Comparison of ENCODE assay signal across 11 mouse cellular contexts in genomic region chr2:31150762-31151161, GRCm38 (mm10). TPM values are rescaled to one million over a fixed set of nuclear protein-coding genes. Genes with fewer than 3 reads are reported as not detected.
DNase-seq lines count a peak whose midpoint lies in the region; ATAC-seq and TF ChIP-seq lines count a peak whose summit lies in the region.
"Had no signal": no experiment of that assay in that cellular context is flagged by ENCODE, and none has a peak within 500 bp of the region (broad histone marks: within the 10 kb centered on the region; RNA-seq: fewer than 3 reads in every experiment).

No protein-coding gene starts in this region.

- ATAC-seq in hindbrain, postnatal 0 days = no peak

- H3K9me3 ChIP-seq in hindbrain, postnatal 0 days (ENCODE audit: low read length) = no peaks in the 10 kb centered on the region
- H3K9me3 ChIP-seq in hindbrain, embryonic 10.5 days = no peaks in the 10 kb centered on the region
- H3K9me3 ChIP-seq: heart, embryonic 13.5 days had no signal

- no peak for DNase-seq in hindbrain, postnatal 0 days (ENCODE audit: low spot score)
- no peak for DNase-seq in hindbrain, embryonic 10.5 days (ENCODE audit: low spot score)
- DNase-seq in thymus, postnatal 0 days (ENCODE audit: low spot score) = peak; percentile 56
- no peak for DNase-seq in thymus, adult 18-20 months
- peak; percentile 44 for DNase-seq in c-Kit-positive CD71-positive TER-119-positive erythroid progenitor cells, embryonic 14.5 days (ENCODE audit: low spot score)
- no peak for DNase-seq in testis, postnatal 10 days (ENCODE audit: low spot score)
- DNase-seq in heart, postnatal 36 days = no peak
- DNase-seq in lung, postnatal 4 days = no peak
- DNase-seq: adrenal gland, adult 2 months; right cerebral cortex, postnatal 14 days had no signal

- peak; percentile 42; the same call in 1 of the 2 replicates for TF ChIP-seq CTCF in hindbrain, postnatal 0 days (IDR thresholded peaks at IDR 0.05; ENCODE audit: low read depth)

- H3K4me2 ChIP-seq in hindbrain, postnatal 0 days (ENCODE audit: low read depth, low read length) = peak overlapping the region; percentile 75; the same call in 1 of the 2 replicates

- peaks cover 8% of the 10 kb centered on the region; the same call in 1 of the 2 replicates for H3K36me3 ChIP-seq in hindbrain, postnatal 0 days (ENCODE audit: insufficient read depth, low read length)
- H3K36me3 ChIP-seq in hindbrain, embryonic 10.5 days = peaks cover 41% of the 10 kb centered on the region

- no peak overlapping the region for H3K27ac ChIP-seq in hindbrain, postnatal 0 days
- H3K27ac ChIP-seq in hindbrain, embryonic 10.5 days = no peak overlapping the region
- H3K27ac ChIP-seq: heart, embryonic 13.5 days had no signal

- peaks cover 17% of the 10 kb centered on the region for H3K4me1 ChIP-seq in hindbrain, postnatal 0 days (ENCODE audit: insufficient read depth, low read length)
- peaks cover 29% of the 10 kb centered on the region for H3K4me1 ChIP-seq in hindbrain, embryonic 10.5 days (replicated peaks)

- no peaks in the 10 kb centered on the region for H3K27me3 ChIP-seq in hindbrain, postnatal 0 days (ENCODE audit: insufficient read depth, low read length)
- H3K27me3 ChIP-seq in hindbrain, embryonic 10.5 days (ENCODE audit: insufficient read depth, poor library complexity, severe bottlenecking) = no peaks in the 10 kb centered on the region
- H3K27me3 ChIP-seq: heart, embryonic 13.5 days had no signal

- no peak overlapping the region for H3K9ac ChIP-seq in hindbrain, postnatal 0 days (replicated peaks; ENCODE audit: low read length)

- intact Hi-C loops in heart, postnatal 36 days (cut with DNase I) = loop anchor here (2.0 kb wide), 1 partner anchor 126 kb away; no protein-coding TSS in a partner anchor

- H3K4me3 ChIP-seq in hindbrain, postnatal 0 days (ENCODE audit: low read length) = no peak overlapping the region
- no peak overlapping the region for H3K4me3 ChIP-seq in hindbrain, embryonic 10.5 days

RNA-seq across cellular contexts. Expression of gene Gpr107, which starts 1.4 kb away (rescaled TPM):
- 49.3 and 52.9 TPM in 2 replicates for total RNA-seq in hindbrain, postnatal 0 days (2014; rRNA removed)
- 28.2 and 31.9 TPM in 2 replicates for polyA plus RNA-seq in hindbrain, postnatal 0 days (2015; fragmentation: Nextera tagmentation; extraction: Ambion mirVana)
- polyA plus RNA-seq in hindbrain, embryonic 10.5 days (2016; fragmentation: Nextera tagmentation; extraction: Ambion mirVana) = 35.1 and 35.5 TPM in 2 replicates
- 21.7 and 24.1 TPM in 2 replicates for polyA plus RNA-seq in thymus, postnatal 0 days (2015; fragmentation: Nextera tagmentation; extraction: Ambion mirVana)
- total RNA-seq in heart, postnatal 36 days (2021) = 10 to 100 TPM; 30.3 to 38.7 TPM

RNA-seq across cellular contexts. Expression of gene Fnbp1, which starts 9.0 kb away (rescaled TPM):
- 20.1 and 24.1 TPM in 2 replicates for total RNA-seq in hindbrain, postnatal 0 days (2014; rRNA removed)
- polyA plus RNA-seq in hindbrain, postnatal 0 days (2015; fragmentation: Nextera tagmentation; extraction: Ambion mirVana) = 31.0 and 32.1 TPM in 2 replicates
- polyA plus RNA-seq in hindbrain, embryonic 10.5 days (2016; fragmentation: Nextera tagmentation; extraction: Ambion mirVana) = 14.7 and 16.0 TPM in 2 replicates
- 45.6 and 59.9 TPM in 2 replicates for polyA plus RNA-seq in thymus, postnatal 0 days (2015; fragmentation: Nextera tagmentation; extraction: Ambion mirVana)
- total RNA-seq in heart, postnatal 36 days (2021) = 10 to 100 TPM; 51.7 to 57.9 TPM

Comparison
In these comparisons a context has a peak if more than half of its experiments do, and no peak if none do; other contexts are left out.
1. DNase-seq: peak in thymus, postnatal 0 days (single experiment) and c-Kit-positive CD71-positive TER-119-positive erythroid progenitor cells, embryonic 14.5 days (single experiment); none in hindbrain, postnatal 0 days (single experiment), hindbrain, embryonic 10.5 days (single experiment), thymus, adult 18-20 months (0 of 2), testis, postnatal 10 days (single experiment), heart, postnatal 36 days (0 of 2) and lung, postnatal 4 days (0 of 2).